Mouse (Mus musculus) inflammation-experienced regulatory T-cells, adult 6 months (primary cell): Measurements from ENCODE around the gene Tdrd9. TPM values are rescaled to one million over a fixed set of nuclear protein-coding genes. Genes with fewer than 3 reads are reported as not detected.

Experiments
- ATAC-seq: one replicate; pipeline ENCODE4 v1.8.0; 2017
- polyA plus RNA-seq, 3 experiments: library from polyadenylated mRNA; unstranded; fragments of 100-300 nt; shearing (Covaris generic); gene quantifications; one replicate each; pipeline ENCODE4 v1.2.1; 2017

The Tdrd9 gene
- polyA plus RNA-seq, 3 experiments from 2014 or later: 0.10 TPM; not detected in 2

- ATAC-seq: no peak
These were observed 137.5 kb downstream of the Tdrd9 start for GRCm38 (mm10) chr12:112108696-112109445.

DNA sequence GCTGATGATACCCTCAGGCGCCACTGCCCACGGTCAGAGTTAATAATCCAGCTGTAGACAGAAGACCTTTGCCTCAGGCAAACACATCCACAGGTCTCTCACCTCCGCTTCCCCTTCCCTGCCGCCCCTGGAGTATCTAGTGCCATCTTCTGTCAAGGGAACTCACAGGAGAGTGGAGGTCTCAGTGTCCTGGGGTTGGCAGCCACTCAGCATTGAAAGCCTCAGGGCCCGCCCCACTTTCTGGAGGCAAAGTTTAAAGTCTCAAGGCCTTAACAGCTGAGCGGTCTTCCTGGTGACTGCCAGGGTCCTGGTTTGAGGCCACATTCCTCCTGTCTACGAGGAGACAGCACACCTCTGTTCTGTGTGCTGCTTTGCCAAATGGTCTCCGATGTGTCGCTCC lies 138.3 kb downstream of the Tdrd9 start:
- no peak for ATAC-seq

DNA sequence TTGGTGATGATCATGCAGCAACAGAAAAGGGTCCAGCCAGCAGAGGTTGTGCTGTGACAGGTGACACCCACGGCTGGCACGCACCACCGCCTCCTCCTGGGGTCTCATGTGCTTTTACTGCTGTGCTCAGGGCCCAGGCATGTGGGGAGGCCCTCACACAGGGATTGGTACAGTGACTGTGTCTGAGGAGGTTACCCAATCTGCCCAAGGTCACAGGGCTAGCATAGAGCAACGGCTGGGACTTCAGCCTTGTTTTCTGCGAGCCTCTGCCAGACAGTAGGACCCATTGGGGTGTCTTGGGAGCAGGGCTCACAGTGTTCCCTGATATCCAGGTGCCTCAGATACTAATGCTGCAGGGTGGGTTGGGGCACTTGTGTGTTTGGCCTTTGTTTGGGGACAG lies 140.0 kb downstream of the Tdrd9 start:
- no peak for ATAC-seq

DNA sequence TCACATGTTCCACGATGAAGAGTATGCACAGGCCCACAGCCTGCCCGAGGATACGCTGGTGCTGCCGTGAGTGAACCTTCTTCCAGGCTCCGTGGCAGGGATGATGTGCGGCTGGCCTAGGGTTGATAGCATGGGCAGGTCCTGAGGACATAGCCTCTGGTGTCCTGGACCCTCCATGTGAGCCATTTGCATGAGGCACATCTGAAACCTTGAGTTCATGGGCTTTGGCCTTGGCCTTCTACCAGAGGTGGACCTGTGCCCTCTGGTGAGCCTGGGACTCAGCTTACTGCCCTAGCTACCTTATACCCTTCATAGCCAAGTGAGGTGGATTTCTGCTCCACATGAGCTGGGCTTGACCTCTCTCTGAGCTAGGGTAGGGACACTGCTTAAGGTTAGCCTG lies 140.9 kb downstream of the Tdrd9 start:
- no peak for ATAC-seq

DNA sequence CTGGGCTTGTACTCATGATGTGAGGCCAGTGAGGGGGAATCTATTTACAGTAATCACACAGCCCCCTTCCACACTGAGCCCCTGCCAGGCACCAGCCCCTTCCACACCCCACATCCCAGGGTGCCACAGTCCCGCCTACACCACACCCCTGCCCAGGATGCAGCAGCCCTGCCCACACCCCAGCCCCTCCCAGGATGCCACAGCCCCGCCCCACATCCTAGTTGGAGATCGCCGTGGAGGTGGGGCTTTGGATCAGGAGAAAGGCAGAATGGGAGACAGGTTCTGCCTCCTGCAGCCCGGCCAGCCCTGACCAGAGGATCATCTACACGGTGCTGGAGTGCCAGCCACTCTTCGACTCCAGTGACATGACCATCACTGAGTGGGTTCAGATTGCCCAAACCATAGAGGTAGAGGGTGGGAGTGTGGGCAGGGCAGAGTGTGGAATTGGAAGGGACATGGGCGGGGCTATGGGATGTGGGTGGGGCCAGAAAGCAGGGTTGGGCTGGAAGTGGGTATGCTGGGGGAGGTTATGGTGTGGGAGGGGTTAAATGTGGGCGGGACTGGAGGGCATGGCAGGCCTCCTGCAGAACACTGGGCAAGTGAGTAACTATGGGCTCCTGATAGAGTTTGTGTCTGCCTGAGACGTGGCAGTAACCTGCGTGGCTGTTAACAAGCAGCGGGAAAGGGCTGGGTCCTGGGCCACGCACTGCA lies 141.5 kb downstream of the Tdrd9 start:
- no peak for ATAC-seq

DNA sequence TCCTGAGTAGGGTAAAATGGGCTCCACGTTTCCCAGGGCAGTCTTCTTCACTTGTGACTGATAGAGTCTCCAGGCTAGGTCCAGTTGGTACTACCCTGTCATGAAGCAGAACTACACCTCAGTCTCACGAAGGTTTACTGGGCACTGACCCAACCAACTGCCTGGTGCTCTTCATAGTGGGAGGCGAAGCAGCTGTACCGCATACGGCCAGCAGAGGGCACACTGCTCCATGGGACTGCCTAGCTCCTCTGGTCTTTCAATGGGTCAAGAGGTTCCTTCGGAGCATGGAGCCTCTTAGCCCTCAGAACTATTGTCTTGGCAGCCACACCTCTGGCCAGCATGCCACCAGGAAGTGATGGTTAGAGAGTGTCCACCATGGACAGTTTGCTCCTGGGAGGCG lies 142.4 kb downstream of the Tdrd9 start:
- no peak for ATAC-seq

- no peak for ATAC-seq
These were observed 145.6 kb downstream of the Tdrd9 start for GRCm38 (mm10) chr12:112117006-112117405.

DNA sequence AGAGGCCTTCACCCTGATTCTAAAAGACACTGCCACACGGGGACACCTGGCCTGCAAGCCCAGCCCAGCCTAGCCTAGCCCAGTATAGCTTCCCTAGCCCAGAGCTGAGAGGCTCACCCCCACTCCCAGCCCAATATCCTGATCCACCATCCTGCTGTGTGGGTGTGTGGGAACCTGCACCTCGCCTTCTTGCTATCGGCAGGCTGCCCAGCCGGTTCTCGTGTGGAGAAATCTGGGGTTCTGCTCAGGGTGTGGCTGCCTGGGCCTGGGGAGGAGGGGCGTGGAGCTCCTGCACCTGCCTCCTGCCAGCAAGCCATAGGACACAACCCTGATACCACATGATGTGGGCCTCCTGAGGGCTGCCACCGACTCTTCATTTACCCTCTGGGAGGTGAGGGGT lies 146.3 kb downstream of the Tdrd9 start:
- no peak for ATAC-seq

Other genes with a start within 250 kb of the Tdrd9 start
- gene Klc1, start 212.7 kb upstream of the Tdrd9 start, polyA plus RNA-seq: 10 to 100 TPM; 17.9 to 19.7 (median 18.3) TPM
- 1 to 10 TPM; 2.8 to 5.2 (median 4.1) TPM for gene Xrcc3, start 157.7 kb upstream of the Tdrd9 start, polyA plus RNA-seq
- gene Zfyve21, start 157.4 kb upstream of the Tdrd9 start, polyA plus RNA-seq: 1 to 10 TPM; 3.5 to 6.8 (median 4.5) TPM
- 10 to 100 TPM in 1 of 3 experiments, 1 to 10 TPM in 2; 4.1 to 12.6 (median 8.6) TPM for gene Ppp1r13b, start 63.4 kb upstream of the Tdrd9 start, polyA plus RNA-seq
- gene Atp5mpl, start 4.6 kb upstream of the Tdrd9 start, polyA plus RNA-seq: 100 to 1,000 TPM; 235 to 309 (median 282) TPM
- gene Rd3l, start 9.8 kb downstream of the Tdrd9 start, polyA plus RNA-seq: not detected
- not detected for gene Aspg, start 135.1 kb downstream of the Tdrd9 start, polyA plus RNA-seq
- gene Kif26a, start 174.6 kb downstream of the Tdrd9 start, polyA plus RNA-seq: not detected